Mouse (Mus musculus) embryonic facial prominence, embryonic 14.5 days (tissue): Measurements from ENCODE around the gene Yjefn3. TPM values are rescaled to one million over a fixed set of nuclear protein-coding genes. Genes with fewer than 3 reads are reported as not detected.

Experiments used
- ATAC-seq: fragments of 200-750 bp; cut with Nextera tagmentation; 2 replicates; pipeline ENCODE4 v1.8.0; 2017; ENCODE audit warnings: low read depth, moderate number of reproducible peaks, moderate TSS enrichment
- DNase-seq: peaks from one replicate; pipeline ENCODE4 v3.0.0-alpha.2; 2015; ENCODE audit warnings: low spot score
- H3K27ac ChIP-seq: fragments of 300-500 bp; sonication (generic); replicated peaks from 2 replicates; pipeline ENCODE4 v1.5.1; 2014; ENCODE audit warnings: low read depth, mild to moderate bottlenecking, low read length, moderate library complexity
- H3K27me3 ChIP-seq: fragments of 300-500 bp; sonication (generic); replicated peaks from 2 replicates; pipeline ENCODE4 v1.6.1; 2014; ENCODE audit warnings: low read length; ENCODE audit not compliant: control insufficient read depth, insufficient read depth
- H3K36me3 ChIP-seq: fragments of 300-500 bp; sonication (generic); 2 replicates; pipeline ENCODE4 v1.6.1; 2014; ENCODE audit warnings: low read length, mixed read lengths; ENCODE audit not compliant: control insufficient read depth, insufficient read depth
- H3K4me1 ChIP-seq: fragments of 300-500 bp; sonication (generic); 2 replicates; pipeline ENCODE4 v1.6.1; 2014; ENCODE audit warnings: antibody characterized with exemption, low read length; ENCODE audit not compliant: control insufficient read depth, insufficient read depth
- H3K4me2 ChIP-seq: fragments of 300-500 bp; sonication (generic); 2 replicates; pipeline ENCODE4 v1.6.1; 2014; ENCODE audit warnings: low read depth, mild to moderate bottlenecking, low read length, moderate library complexity, mixed read lengths
- H3K4me3 ChIP-seq: fragments of 300-500 bp; sonication (generic); 2 replicates; pipeline ENCODE4 v1.5.1; 2014; ENCODE audit warnings: low read depth, mild to moderate bottlenecking, low read length
- H3K9ac ChIP-seq: fragments of 300-500 bp; sonication (generic); 2 replicates; pipeline ENCODE4 v1.6.1; 2014; ENCODE audit warnings: low read depth, mild to moderate bottlenecking, low read length, moderate library complexity, mixed read lengths
- H3K9me3 ChIP-seq: fragments of 300-500 bp; sonication (generic); 2 replicates; pipeline ENCODE4 v1.6.1; 2016; ENCODE audit warnings: low read length; ENCODE audit not compliant: control insufficient read depth
- WGBS: fragments of 180-500 bp; shearing (Covaris S2); extraction: QIAGEN DNeasy Blood & Tissue Kit; methylation state at CpG from one replicate; pipeline ENCODE4 v1.1.7; 2014; 5-methylcytosine and 5-hydroxymethylcytosine counted together
- polyA plus RNA-seq: library from polyadenylated mRNA; unstranded; fragments of >200 nt; fragmentation: Nextera tagmentation; extraction: Ambion mirVana; gene quantifications from 2 replicates; pipeline ENCODE4 v1.2.1, GENCODE M21; 2014

Gene Yjefn3
- polyA plus RNA-seq, 1 experiment from 2014 or later, result 3.8 TPM

GRCm38 (mm10) chr8:69847167-69848065 lies 55.1 kb downstream of the Yjefn3 start:
- Histone ChIP-seq H3K9me3 (no peaks in the 10 kb centered on the region), H3K4me2 (no peak overlapping the region), H3K4me1 (no peaks in the 10 kb centered on the region), H3K9ac (no peak overlapping the region), H3K4me3 (no peak overlapping the region), H3K27me3 (no peaks in the 10 kb centered on the region), H3K36me3 (no peaks in the 10 kb centered on the region), H3K27ac (no peak overlapping the region)
- WGBS, result 60% methylated on average over 3 of the region's 3 CpGs
- ATAC-seq, result no peak
- DNase-seq, result no peak

Other genes with a start within 250 kb of the Yjefn3 start
- 1.5 and 1.8 TPM in 2 replicates for gene Zfp964, start 248.2 kb downstream of the Yjefn3 start, polyA plus RNA-seq
- 24.7 and 30.1 TPM in 2 replicates for gene Zfp869, start 192.0 kb downstream of the Yjefn3 start, polyA plus RNA-seq
- gene Zfp963, start 152.7 kb downstream of the Yjefn3 start, polyA plus RNA-seq, result 6.4 and 8.3 TPM in 2 replicates
- gene Gm20422, start 127.8 kb downstream of the Yjefn3 start, polyA plus RNA-seq, result 0.22 and 0.43 TPM in 2 replicates
- 41.8 and 42.9 TPM in 2 replicates for gene Atp13a1, start 111.5 kb downstream of the Yjefn3 start, polyA plus RNA-seq
- gene Zfp866, start 111.5 kb downstream of the Yjefn3 start, polyA plus RNA-seq, result 26.0 and 29.9 TPM in 2 replicates
- 7.0 and 8.6 TPM in 2 replicates for gene Gmip, start 94.0 kb downstream of the Yjefn3 start, polyA plus RNA-seq
- 0.86 and 0.92 TPM in 2 replicates for gene Lpar2, start 80.3 kb downstream of the Yjefn3 start, polyA plus RNA-seq
- 8.4 and 9.0 TPM in 2 replicates for gene Pbx4, start 70.2 kb downstream of the Yjefn3 start, polyA plus RNA-seq
- 1.1 and 1.3 TPM in 2 replicates for gene Cilp2, start 15.0 kb downstream of the Yjefn3 start, polyA plus RNA-seq
- gene Tssk6, start 528 bp downstream of the Yjefn3 start, polyA plus RNA-seq, result 2.5 and 3.1 TPM in 2 replicates
- gene Ndufa13, start 154 bp downstream of the Yjefn3 start, polyA plus RNA-seq, result 185 and 201 TPM in 2 replicates
- 49.4 and 50.4 TPM in 2 replicates for gene Gatad2a, start 93.7 kb upstream of the Yjefn3 start, polyA plus RNA-seq
- 45.8 and 49.1 TPM in 2 replicates for gene Mau2, start 140.0 kb upstream of the Yjefn3 start, polyA plus RNA-seq
- gene Sugp1, start 140.1 kb upstream of the Yjefn3 start, polyA plus RNA-seq, result 25.1 and 33.5 TPM in 2 replicates
- gene Tm6sf2, start 170.2 kb upstream of the Yjefn3 start, polyA plus RNA-seq, result 0.47 and 1.1 TPM in 2 replicates
- 0.34 and 0.53 TPM in 2 replicates for gene Hapln4, start 180.7 kb upstream of the Yjefn3 start, polyA plus RNA-seq
- gene Ncan, start 218.2 kb upstream of the Yjefn3 start, polyA plus RNA-seq, result 1.1 and 1.2 TPM in 2 replicates
- 18.7 and 20.4 TPM in 2 replicates for gene Nr2c2ap, start 228.6 kb upstream of the Yjefn3 start, polyA plus RNA-seq
- gene Rfxank, start 236.4 kb upstream of the Yjefn3 start, polyA plus RNA-seq, result 13.0 and 17.1 TPM in 2 replicates
- 45.1 and 54.0 TPM in 2 replicates for gene Borcs8, start 236.8 kb upstream of the Yjefn3 start, polyA plus RNA-seq
- gene Mef2b, start 237.0 kb upstream of the Yjefn3 start, polyA plus RNA-seq, result 4.9 and 5.1 TPM in 2 replicates